Mouse (Mus musculus): ENCODE measurements at regions not wholly inside any gene's neighbourhood (a gene's known extent, or its start where the extent isn't known, plus 50 kb on each side); places are given as distances from the start of the nearest gene placed in this dataset.

- no peak for TF ChIP-seq GATA1 (IDR thresholded peaks at IDR 0.05; ENCODE audit: borderline replicate concordance, low read length)
- no peak for TF ChIP-seq FLI1 (IDR thresholded peaks at IDR 0.05; ENCODE audit: low read length)
Observed at GRCm38 (mm10) chr10:5981433-5981832, 59.2 kb upstream of the Rgs17 start.

All from megakaryocyte, embryonic 14.5 days (primary cell).